9 mouse cellular contexts compared by ENCODE assay signal in genomic region chr16:93576412-93577082, GRCm38 (mm10). TPM values are rescaled to one million over a fixed set of nuclear protein-coding genes. Genes with fewer than 3 reads are reported as not detected.
DNase-seq lines count a peak whose midpoint lies in the region; TF ChIP-seq lines count a peak whose summit lies in the region.
"Had no signal": no experiment of that assay in that cellular context is flagged by ENCODE, and none has a peak within 500 bp of the region (broad histone marks: within the 10 kb centered on the region; RNA-seq: fewer than 3 reads in every experiment).

No protein-coding gene starts in this region.

- TF ChIP-seq CTCF in lung, adult 2 months (IDR thresholded peaks at IDR 0.05; ENCODE audit: insufficient read depth, low read length) = peak; percentile 95

- H3K4me3 ChIP-seq in lung, adult 2 months (replicated peaks; ENCODE audit: extremely low read depth, low read depth, low read length) = no peak overlapping the region
- H3K4me3 ChIP-seq: heart, embryonic 15.5 days had no signal

- TF ChIP-seq POLR2A in lung, adult 2 months (IDR thresholded peaks at IDR 0.05; ENCODE audit: borderline replicate concordance, extremely low read depth, low read depth, low read length) = no peak

- DNase-seq in CD4-positive, CD25-positive, alpha-beta regulatory T cell, adult 2 months (ENCODE audit: low read depth, low spot score) = peak; percentile 92
- peak; percentile 45 for DNase-seq in adrenal gland, adult 8-10 months
- peak; percentile 86 for DNase-seq in embryo, embryonic 11 days
- peak; percentile 42 for DNase-seq in gonadal fat pad, adult 2 months (ENCODE audit: low read depth)
- peak; percentile 83 for DNase-seq in kidney, postnatal 14 days
- DNase-seq in lung, adult 2 months = peak; percentile 80
- DNase-seq in ovary, postnatal 10 days (ENCODE audit: low spot score) = peak; percentile 81
- peak; percentile 45 to 64 for DNase-seq in thymus, adult 18-20 months

- 30% methylated on average over 14 of the region's 14 CpGs for WGBS in lung, adult 2 months

- no peaks in the 10 kb centered on the region for H3K4me1 ChIP-seq in lung, adult 2 months (ENCODE audit: control insufficient read depth, insufficient read depth, low read length)

RNA-seq across cellular contexts. Expression of gene Setd4, which starts 27.3 kb away (rescaled TPM):
- 10 to 100 TPM in 1 of 4 experiments, 1 to 10 TPM in 3; 4.0 to 11.5 (median 7.1) TPM for total RNA-seq in adrenal gland, adult 8-10 months (2022)
- 6.3 and 9.0 TPM in 2 replicates for polyA plus RNA-seq in gonadal fat pad, adult 2 months (2012; rRNA removed)
- 6.2 and 6.7 TPM in 2 replicates for polyA plus RNA-seq in lung, adult 2 months (2012; rRNA removed)

RNA-seq across cellular contexts. Expression of gene Cbr1, which starts 29.1 kb away (rescaled TPM):
- 10 to 100 TPM; 82.7 to 91.9 (median 88.0) TPM for total RNA-seq in adrenal gland, adult 8-10 months (2022)
- polyA plus RNA-seq in gonadal fat pad, adult 2 months (2012; rRNA removed) = 150 and 196 TPM in 2 replicates
- polyA plus RNA-seq in lung, adult 2 months (2012; rRNA removed) = 90.6 and 96.5 TPM in 2 replicates

RNA-seq across cellular contexts. Expression of gene Gm5678, which starts 51.4 kb away (rescaled TPM):
- total RNA-seq in adrenal gland, adult 8-10 months (2022) = 1 to 10 TPM; 3.3 to 4.7 (median 3.4) TPM
- polyA plus RNA-seq in gonadal fat pad, adult 2 months (2012; rRNA removed) = not detected in 2 replicates
- not detected in 2 replicates for polyA plus RNA-seq in lung, adult 2 months (2012; rRNA removed)
- polyA plus RNA-seq: heart, embryonic 15.5 days had no signal

Comparison
In these comparisons a context has a peak if more than half of its experiments do, and no peak if none do; other contexts are left out.
1. DNase-seq: peak in every context shown above with its lines; median percentile 92 in CD4-positive, CD25-positive, alpha-beta regulatory T cell, adult 2 months; 86 in embryo, embryonic 11 days; 83 in kidney, postnatal 14 days; 81 in ovary, postnatal 10 days; 80 in lung, adult 2 months; 54 in thymus, adult 18-20 months; 45 in adrenal gland, adult 8-10 months; 42 in gonadal fat pad, adult 2 months.